Mouse (Mus musculus) neural tube, embryonic 13.5 days (tissue): Measurements from ENCODE around the gene Urb1. TPM values are rescaled to one million over a fixed set of nuclear protein-coding genes. Genes with fewer than 3 reads are reported as not detected.

ENCODE experiments used
- ATAC-seq: fragments of 200-750 bp; cut with Nextera tagmentation; 2 replicates; pipeline ENCODE4 v1.8.0; 2017; ENCODE audit warnings: low read depth, mild to moderate bottlenecking, moderate TSS enrichment, moderate library complexity
- H3K27ac ChIP-seq: fragments of 300-500 bp; sonication (generic); replicated peaks from 2 replicates; pipeline ENCODE4 v1.5.1; 2015; ENCODE audit warnings: moderate library complexity, mild to moderate bottlenecking, inconsistent platforms
- H3K27me3 ChIP-seq: fragments of 300-500 bp; sonication (generic); 2 replicates; pipeline ENCODE4 v1.6.1; 2015; ENCODE audit warnings: mild to moderate bottlenecking, inconsistent platforms
- H3K36me3 ChIP-seq: fragments of 300-500 bp; sonication (generic); 2 replicates; pipeline ENCODE4 v1.6.1; 2015; ENCODE audit warnings: mild to moderate bottlenecking, inconsistent platforms
- H3K4me1 ChIP-seq: fragments of 300-500 bp; sonication (generic); replicated peaks from 2 replicates; pipeline ENCODE4 v1.6.1; 2015; ENCODE audit warnings: inconsistent platforms
- H3K4me2 ChIP-seq: fragments of 300-500 bp; sonication (generic); 2 replicates; pipeline ENCODE4 v1.6.1; 2015; ENCODE audit warnings: inconsistent platforms, mild to moderate bottlenecking, moderate library complexity
- H3K4me3 ChIP-seq: fragments of 300-500 bp; sonication (generic); 2 replicates; pipeline ENCODE4 v1.5.1; 2015; ENCODE audit warnings: mild to moderate bottlenecking, inconsistent platforms
- H3K9ac ChIP-seq: fragments of 300-500 bp; sonication (generic); 2 replicates; pipeline ENCODE4 v1.6.1; 2015; ENCODE audit warnings: moderate library complexity, mild to moderate bottlenecking, inconsistent platforms
- H3K9me3 ChIP-seq: fragments of 300-500 bp; sonication (generic); 2 replicates; pipeline ENCODE4 v1.6.1; 2016; ENCODE audit warnings: inconsistent platforms
- WGBS: fragments of 180-500 bp; shearing (Covaris S2); methylation state at CpG from one replicate; pipeline ENCODE4 v1.1.7; 2015; 5-methylcytosine and 5-hydroxymethylcytosine counted together
- polyA plus RNA-seq: library from polyadenylated mRNA; unstranded; fragments of >200 nt; fragmentation: Nextera tagmentation; extraction: Ambion mirVana; gene quantifications from 2 replicates; pipeline ENCODE4 v1.2.1, GENCODE M21; 2015

Urb1 gene
- polyA plus RNA-seq, 1 experiment from 2014 or later, result 8.8 TPM

DNA sequence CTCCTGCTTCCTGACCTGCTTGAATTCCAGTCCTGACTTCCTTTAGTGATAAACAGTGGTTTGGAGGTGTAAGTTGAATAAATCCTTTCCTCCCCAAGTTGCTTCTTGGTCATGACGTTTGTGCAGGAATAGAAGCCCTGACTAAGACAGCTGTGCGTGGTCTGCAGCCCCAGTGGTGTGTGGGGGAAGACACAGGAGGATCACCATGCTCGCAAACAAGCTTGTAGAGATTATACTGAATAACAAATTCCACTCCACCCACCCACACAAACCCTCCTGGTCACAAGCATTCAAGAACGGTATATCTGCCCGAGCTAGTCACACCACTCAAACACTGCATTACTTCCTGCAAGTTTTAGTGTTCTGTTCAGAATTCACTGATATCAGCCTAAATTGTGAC is 18.1 kb downstream of the Urb1 start:
- Histone ChIP-seq H3K27me3 (no peaks in the 10 kb centered on the region), H3K4me2 (no peak overlapping the region), H3K9me3 (no peaks in the 10 kb centered on the region), H3K4me1 (no peaks in the 10 kb centered on the region), H3K36me3 (peaks cover 99% of the 10 kb centered on the region), H3K27ac (no peak overlapping the region), H3K9ac (no peak overlapping the region), H3K4me3 (no peak overlapping the region)
- no peak for ATAC-seq
- 91% methylated on average over 5 of the region's 5 CpGs for WGBS

DNA sequence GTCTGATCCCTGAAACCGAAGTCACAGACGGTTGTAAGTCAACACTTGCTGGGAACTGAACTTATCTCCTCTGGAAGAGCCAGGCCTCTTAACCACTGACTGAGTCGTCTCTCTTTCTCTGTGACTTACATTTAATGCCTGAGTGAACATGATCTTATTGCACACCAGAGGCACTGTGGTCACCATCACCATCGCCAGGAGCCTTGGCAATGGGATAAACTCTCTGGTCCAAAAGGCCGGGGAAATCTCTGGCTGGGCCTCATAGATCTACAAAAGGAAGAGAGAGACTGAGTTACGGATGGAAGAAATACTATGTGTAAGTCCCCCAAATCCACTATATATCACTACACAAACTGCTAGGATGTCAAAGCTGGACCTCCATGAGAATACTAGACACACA is 19.3 kb downstream of the Urb1 start:
- Histone ChIP-seq H3K27ac (no peak overlapping the region), H3K9ac (no peak overlapping the region), H3K9me3 (no peaks in the 10 kb centered on the region), H3K4me2 (no peak overlapping the region), H3K36me3 (peaks cover 100% of the 10 kb centered on the region), H3K4me3 (no peak overlapping the region), H3K27me3 (no peaks in the 10 kb centered on the region), H3K4me1 (no peaks in the 10 kb centered on the region)
- no peak for ATAC-seq
- WGBS, result 87% methylated on average over 6 of the region's 6 CpGs

DNA sequence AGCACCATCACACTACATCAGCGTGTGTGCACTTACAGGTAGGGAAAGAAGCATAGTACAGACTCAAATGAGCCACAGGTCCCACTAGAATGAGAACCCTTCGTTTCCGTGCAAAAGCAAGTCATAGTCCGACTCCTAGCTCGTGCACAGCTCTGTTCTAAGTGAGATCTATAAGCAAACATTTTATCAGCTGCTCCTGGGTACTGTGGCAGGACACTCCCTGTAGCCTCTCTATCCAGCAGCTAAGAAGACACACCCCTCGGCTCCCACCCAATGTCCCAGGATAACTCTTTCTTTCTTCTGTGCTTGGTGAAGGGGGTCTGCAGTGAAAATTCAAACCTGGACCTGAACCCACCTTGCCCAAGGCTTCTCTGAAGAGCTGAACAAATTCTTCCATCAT is 21.6 kb downstream of the Urb1 start:
- H3K36me3 ChIP-seq, result peaks cover 100% of the 10 kb centered on the region
- H3K27ac ChIP-seq, result no peak overlapping the region
- H3K4me2 ChIP-seq, result no peak overlapping the region
- no peak overlapping the region for H3K4me3 ChIP-seq
- no peaks in the 10 kb centered on the region for H3K4me1 ChIP-seq
- H3K9me3 ChIP-seq, result no peaks in the 10 kb centered on the region
- no peak overlapping the region for H3K9ac ChIP-seq
- WGBS, result 94% methylated on average over 6 of the region's 6 CpGs
- no peak for ATAC-seq
- no peaks in the 10 kb centered on the region for H3K27me3 ChIP-seq

DNA sequence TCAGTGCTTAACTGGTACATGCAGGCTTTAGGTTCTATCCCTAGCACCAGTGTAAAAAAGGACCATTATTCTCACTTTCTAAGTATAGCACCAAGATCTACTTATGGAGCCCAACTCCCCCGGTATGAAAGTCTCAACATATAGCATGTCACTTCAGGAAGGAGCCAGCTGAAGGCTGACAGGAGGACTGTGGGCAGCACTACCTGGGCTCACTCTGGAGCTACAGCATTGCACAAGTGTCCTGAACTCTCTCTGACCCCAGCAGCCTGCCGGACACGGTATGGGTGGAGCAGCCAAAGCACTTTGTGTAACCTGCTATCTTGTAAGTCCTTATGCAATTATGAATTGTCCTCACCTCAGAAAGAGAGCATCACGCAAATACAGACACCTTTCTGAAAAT is 25.0 kb downstream of the Urb1 start:
- H3K27me3 ChIP-seq, result no peaks in the 10 kb centered on the region
- 92% methylated on average over 4 of the region's 4 CpGs for WGBS
- H3K36me3 ChIP-seq, result peaks cover 98% of the 10 kb centered on the region
- H3K4me1 ChIP-seq, result no peaks in the 10 kb centered on the region
- H3K4me2 ChIP-seq, result no peak overlapping the region
- no peak overlapping the region for H3K27ac ChIP-seq
- no peak overlapping the region for H3K4me3 ChIP-seq
- no peak overlapping the region for H3K9ac ChIP-seq
- no peak for ATAC-seq
- no peaks in the 10 kb centered on the region for H3K9me3 ChIP-seq

DNA sequence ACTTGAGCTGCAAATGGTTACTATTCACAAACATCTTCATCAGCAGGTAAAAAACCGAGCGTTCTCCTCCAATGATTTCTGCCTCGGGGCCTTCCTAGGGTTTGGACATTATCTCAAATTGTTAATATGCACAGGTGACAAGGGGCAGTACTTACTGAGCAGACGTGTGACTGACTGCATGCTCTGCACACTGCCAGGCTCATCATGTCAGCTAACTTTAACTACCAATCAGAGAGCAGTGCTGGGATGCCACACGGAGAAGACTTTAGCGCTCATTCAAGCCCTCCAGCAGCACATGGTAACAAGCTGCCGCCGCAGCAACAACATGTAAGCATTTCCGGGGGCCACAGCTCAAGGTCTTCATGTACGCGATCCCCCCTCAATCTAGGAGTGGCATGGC is 26.9 kb downstream of the Urb1 start:
- H3K9me3 ChIP-seq, result no peaks in the 10 kb centered on the region
- no peak for ATAC-seq

DNA sequence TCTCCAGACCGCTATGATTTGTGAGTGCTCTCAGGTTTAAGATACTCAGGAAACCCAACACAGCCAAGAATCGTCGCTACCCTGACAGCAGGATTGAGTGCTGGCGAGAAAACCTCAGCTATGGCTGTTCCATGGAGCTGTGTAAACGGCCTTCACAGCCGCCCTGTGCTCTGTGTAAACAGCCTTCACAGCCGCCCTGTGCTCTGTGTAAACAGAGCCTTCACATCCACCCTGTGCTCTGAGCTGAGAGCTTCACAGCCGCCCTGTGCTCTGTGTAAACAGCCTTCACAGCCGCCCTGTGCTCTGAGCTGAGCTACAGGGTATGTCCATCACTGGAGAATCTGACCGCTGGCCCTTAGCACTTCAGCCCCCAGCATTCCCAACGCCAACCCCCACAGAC is 30.4 kb downstream of the Urb1 start:
- no peak for ATAC-seq
- Histone ChIP-seq H3K27me3 (no peaks in the 10 kb centered on the region), H3K4me3 (no peak overlapping the region), H3K4me2 (no peak overlapping the region), H3K9me3 (no peaks in the 10 kb centered on the region), H3K9ac (no peak overlapping the region), H3K4me1 (no peaks in the 10 kb centered on the region), H3K27ac (no peak overlapping the region), H3K36me3 (peaks cover 98% of the 10 kb centered on the region)
- 77% methylated on average over 11 of the region's 11 CpGs for WGBS

More for the DNA sequence above, 26.9 kb downstream of the Urb1 start:
- Histone ChIP-seq H3K9ac (no peak overlapping the region), H3K36me3 (peaks cover 98% of the 10 kb centered on the region), H3K27ac (no peak overlapping the region), H3K4me3 (no peak overlapping the region), H3K4me2 (no peak overlapping the region), H3K4me1 (no peaks in the 10 kb centered on the region), H3K27me3 (no peaks in the 10 kb centered on the region)
- 94% methylated on average over 11 of the region's 11 CpGs for WGBS

DNA sequence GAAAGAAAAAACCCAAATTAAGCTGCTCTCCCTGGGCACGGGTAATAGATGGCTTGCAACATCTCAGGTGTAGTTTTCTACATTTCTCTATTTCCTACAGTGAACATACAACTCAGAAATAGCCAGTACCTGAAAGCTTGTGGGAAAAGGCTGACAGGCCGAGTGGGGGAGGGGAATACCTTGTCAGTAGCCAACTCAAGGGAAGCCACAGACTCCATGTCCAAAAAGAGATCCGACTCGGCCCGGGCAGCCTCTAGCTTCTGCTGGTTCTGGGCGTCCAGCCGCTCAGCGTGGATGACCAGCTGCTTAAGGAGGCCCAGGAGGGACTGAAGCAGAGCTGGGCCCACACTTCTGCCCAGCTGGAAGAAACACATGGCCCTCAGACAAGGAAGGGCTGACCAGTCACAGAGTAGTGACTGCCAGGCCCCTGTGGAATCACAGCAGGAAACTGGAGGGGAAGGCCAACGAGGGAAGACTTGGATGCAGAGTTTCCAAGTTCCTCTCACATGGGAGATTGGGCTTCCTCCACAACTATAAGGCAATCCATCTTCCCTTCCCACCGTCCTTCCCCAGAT is 34.2 kb downstream of the Urb1 start:
- H3K36me3 ChIP-seq, result peaks cover 100% of the 10 kb centered on the region
- no peak for ATAC-seq

DNA sequence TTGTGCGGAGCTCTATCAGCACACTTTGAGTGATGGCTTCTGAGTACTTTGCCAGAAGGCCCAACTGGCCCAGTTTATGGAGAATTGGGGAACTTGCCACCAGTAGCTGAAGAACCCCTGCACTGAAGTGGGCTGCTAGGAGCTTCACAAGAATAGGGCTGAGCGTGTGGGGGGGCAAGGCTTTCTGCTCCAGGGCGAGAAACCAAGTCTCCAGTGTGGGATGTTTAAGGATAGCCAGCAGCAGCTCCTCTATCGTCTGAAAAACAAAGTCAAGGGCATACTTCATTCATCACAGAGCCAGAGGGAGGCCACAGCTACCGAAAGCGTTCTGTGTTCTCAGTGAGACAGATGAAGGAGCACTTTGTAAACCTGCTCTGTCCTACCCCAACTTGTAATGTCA is 35.6 kb downstream of the Urb1 start:
- Histone ChIP-seq H3K9me3 (no peaks in the 10 kb centered on the region), H3K27ac (no peak overlapping the region), H3K4me3 (no peak overlapping the region), H3K27me3 (no peaks in the 10 kb centered on the region), H3K4me1 (no peaks in the 10 kb centered on the region), H3K9ac (no peak overlapping the region), H3K36me3 (peaks cover 99% of the 10 kb centered on the region), H3K4me2 (no peak overlapping the region)
- ATAC-seq, result no peak
- WGBS, result 85% methylated on average over 6 of the region's 6 CpGs

More for the DNA sequence above, 34.2 kb downstream of the Urb1 start:
- Histone ChIP-seq H3K9me3 (no peaks in the 10 kb centered on the region), H3K9ac (no peak overlapping the region), H3K4me3 (no peak overlapping the region), H3K4me1 (no peaks in the 10 kb centered on the region), H3K27me3 (no peaks in the 10 kb centered on the region), H3K4me2 (no peak overlapping the region), H3K27ac (no peak overlapping the region)
- 81% methylated on average over 10 of the region's 10 CpGs for WGBS

DNA sequence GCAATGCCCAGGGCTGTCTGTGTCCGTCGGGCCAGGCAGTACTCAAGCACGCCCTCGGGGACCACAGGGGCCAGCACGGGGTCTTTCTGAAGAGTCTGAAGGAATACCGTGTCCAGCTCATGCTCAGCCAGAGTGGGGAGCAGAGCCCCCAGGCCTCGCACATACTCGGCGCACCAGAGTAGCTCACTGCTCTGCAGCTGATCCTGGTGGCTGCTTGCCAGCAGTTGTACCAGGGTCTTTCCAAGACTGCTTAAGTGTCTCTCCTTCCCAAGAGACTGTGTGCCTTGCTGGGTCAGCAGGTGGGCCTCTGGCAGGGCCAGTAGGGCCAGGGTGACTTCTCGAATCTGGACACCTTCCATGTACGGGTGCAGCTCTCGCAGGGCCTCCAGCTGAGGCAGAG is 36.0 kb downstream of the Urb1 start:
- Histone ChIP-seq H3K4me2 (no peak overlapping the region), H3K36me3 (peaks cover 99% of the 10 kb centered on the region), H3K9me3 (no peaks in the 10 kb centered on the region; the same call in 1 of the 2 replicates), H3K4me1 (no peaks in the 10 kb centered on the region), H3K27me3 (no peaks in the 10 kb centered on the region), H3K27ac (no peak overlapping the region), H3K4me3 (no peak overlapping the region), H3K9ac (no peak overlapping the region)
- WGBS, result 91% methylated on average over 12 of the region's 12 CpGs
- no peak for ATAC-seq

DNA sequence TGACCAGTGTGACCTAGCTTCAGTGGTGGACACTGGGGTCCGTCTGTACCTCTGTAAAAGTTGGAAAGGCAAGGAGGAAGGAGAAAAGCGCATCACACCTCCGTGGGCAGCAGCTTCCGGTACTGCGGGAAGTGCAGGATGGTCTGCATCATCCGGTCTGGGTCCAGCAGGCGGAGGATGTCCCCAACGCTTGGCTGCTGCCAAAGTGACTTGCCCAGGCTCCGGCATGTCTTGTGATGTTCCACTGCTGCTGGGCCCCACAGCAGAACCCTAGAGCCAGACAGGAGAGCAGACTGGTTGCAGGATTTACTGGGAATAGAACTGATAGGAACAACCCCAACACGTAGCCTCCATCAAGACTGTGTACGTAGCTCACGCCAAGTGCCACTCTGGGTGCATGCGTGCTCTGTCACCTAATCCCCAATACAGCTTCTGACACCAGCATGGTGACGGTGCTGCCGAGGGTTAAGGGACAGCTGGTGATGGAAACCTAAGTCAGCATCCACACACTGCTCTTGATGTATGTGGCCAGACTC is 43.2 kb downstream of the Urb1 start:
- Histone ChIP-seq H3K4me2 (no peak overlapping the region), H3K9ac (no peak overlapping the region), H3K4me3 (no peak overlapping the region), H3K27ac (no peak overlapping the region), H3K4me1 (no peaks in the 10 kb centered on the region), H3K9me3 (no peaks in the 10 kb centered on the region; the same call in 1 of the 2 replicates), H3K27me3 (no peaks in the 10 kb centered on the region), H3K36me3 (peaks cover 91% of the 10 kb centered on the region)
- WGBS, result 93% methylated on average over 15 of the region's 15 CpGs
- no peak for ATAC-seq

DNA sequence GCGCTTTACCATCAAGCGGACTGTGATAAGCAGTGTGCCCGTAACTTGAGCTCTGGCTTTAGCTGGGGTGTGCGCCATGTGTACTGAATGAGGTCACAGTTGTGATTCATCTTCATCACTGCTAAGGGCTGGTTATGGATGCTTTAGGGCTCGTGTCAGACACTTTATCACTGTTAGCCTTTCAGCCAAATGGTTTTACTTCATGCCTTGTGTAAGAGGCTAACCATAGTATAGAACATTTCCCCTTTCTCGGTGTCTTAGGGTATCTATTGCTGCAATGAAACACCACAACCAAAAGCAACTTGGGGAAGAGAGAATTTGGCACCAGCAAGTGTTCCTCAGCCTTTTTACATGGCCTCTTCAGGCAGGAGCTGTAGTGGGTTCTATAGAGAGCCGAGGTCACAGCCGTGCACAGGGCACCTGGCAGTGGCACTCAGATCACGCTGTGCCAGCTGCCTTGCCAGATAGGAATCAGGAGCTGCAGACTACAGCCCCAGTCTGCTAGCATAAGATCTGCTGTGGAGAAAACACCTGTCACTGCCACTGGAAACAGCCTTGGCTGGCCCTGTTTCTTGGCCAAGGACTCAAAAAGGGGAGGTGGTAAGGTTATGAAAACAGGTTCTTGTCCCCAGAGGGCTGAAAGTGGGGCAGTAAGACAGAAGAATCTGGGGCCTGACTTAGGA is 44.9 kb downstream of the Urb1 start:
- H3K4me2 ChIP-seq, result no peak overlapping the region
- H3K27me3 ChIP-seq, result no peaks in the 10 kb centered on the region
- peaks cover 91% of the 10 kb centered on the region for H3K36me3 ChIP-seq
- H3K27ac ChIP-seq, result no peak overlapping the region
- no peak overlapping the region for H3K4me3 ChIP-seq
- H3K9me3 ChIP-seq, result no peaks in the 10 kb centered on the region; the same call in 1 of the 2 replicates
- no peaks in the 10 kb centered on the region for H3K4me1 ChIP-seq
- H3K9ac ChIP-seq, result no peak overlapping the region
- ATAC-seq, result no peak
- 89% methylated on average over 9 of the region's 9 CpGs for WGBS

DNA sequence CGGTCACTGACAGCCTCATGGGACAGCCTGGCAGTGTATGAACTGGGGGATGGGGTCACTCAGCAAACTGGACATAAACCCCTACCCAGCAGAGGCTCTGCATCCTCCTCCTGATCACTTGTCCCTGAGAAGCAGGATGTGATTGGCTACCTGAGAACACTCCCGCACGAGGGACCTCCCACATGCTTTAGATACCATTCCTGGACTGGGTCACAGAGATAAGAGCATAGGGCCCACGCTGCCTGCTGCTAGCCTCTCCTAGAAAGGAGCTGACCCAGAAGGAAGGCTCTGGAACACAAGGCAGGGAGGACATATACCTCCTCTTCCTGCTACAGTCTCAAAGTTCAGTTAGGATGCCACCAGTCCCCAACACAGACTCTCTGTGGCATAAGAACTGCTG is 49.7 kb downstream of the Urb1 start:
- peaks cover 77% of the 10 kb centered on the region for H3K36me3 ChIP-seq
- ATAC-seq, result no peak
- no peak overlapping the region for H3K4me2 ChIP-seq
- no peak overlapping the region for H3K9ac ChIP-seq
- H3K4me1 ChIP-seq, result peaks cover 13% of the 10 kb centered on the region; the same call in 1 of the 2 replicates
- no peaks in the 10 kb centered on the region for H3K9me3 ChIP-seq
- WGBS, result 91% methylated on average over 4 of the region's 4 CpGs
- H3K4me3 ChIP-seq, result no peak overlapping the region
- H3K27ac ChIP-seq, result no peak overlapping the region
- H3K27me3 ChIP-seq, result no peaks in the 10 kb centered on the region
